Mouse (Mus musculus) hindbrain, embryonic 11.5 days (tissue): ENCODE measurements around the gene Gtf2e1. TPM values are rescaled to one million over a fixed set of nuclear protein-coding genes. Genes with fewer than 3 reads are reported as not detected.

Source experiments
- ATAC-seq: fragments of 200-750 bp; cut with Nextera tagmentation; 2 replicates; pipeline ENCODE4 v1.8.0; 2017; ENCODE audit warnings: mild to moderate bottlenecking, moderate TSS enrichment, moderate library complexity; ENCODE audit not compliant: low FRiP score
- DNase-seq: peaks from one replicate; pipeline ENCODE4 v3.0.0-alpha.2; 2015; ENCODE audit warnings: low spot score
- H3K27ac ChIP-seq: fragments of 300-500 bp; sonication (generic); 2 replicates; pipeline ENCODE4 v1.5.1; 2014; ENCODE audit warnings: mild to moderate bottlenecking, low read depth, low read length
- H3K27me3 ChIP-seq: fragments of 300-500 bp; sonication (generic); 2 replicates; pipeline ENCODE4 v1.6.1; 2014; ENCODE audit warnings: mild to moderate bottlenecking, low read length, moderate library complexity, mixed read lengths; ENCODE audit not compliant: control insufficient read depth, insufficient read depth
- H3K36me3 ChIP-seq: fragments of 300-500 bp; sonication (generic); 2 replicates; pipeline ENCODE4 v1.6.1; 2014; ENCODE audit warnings: mild to moderate bottlenecking, low read length, moderate library complexity, mixed read lengths; ENCODE audit not compliant: control insufficient read depth, insufficient read depth
- H3K4me1 ChIP-seq: fragments of 300-500 bp; sonication (generic); replicated peaks from 2 replicates; pipeline ENCODE4 v1.6.1; 2014; ENCODE audit warnings: low read length, mixed read lengths; ENCODE audit not compliant: control insufficient read depth, insufficient read depth
- H3K4me2 ChIP-seq: fragments of 300-500 bp; sonication (generic); replicated peaks from 2 replicates; pipeline ENCODE4 v1.6.1; 2014; ENCODE audit warnings: mild to moderate bottlenecking, low read depth, low read length
- H3K4me3 ChIP-seq: fragments of 300-500 bp; sonication (generic); 2 replicates; pipeline ENCODE4 v1.5.1; 2014; ENCODE audit warnings: low read depth, low read length
- H3K9ac ChIP-seq: fragments of 300-500 bp; sonication (generic); 2 replicates; pipeline ENCODE4 v1.6.1; 2014; ENCODE audit warnings: low read depth, low read length
- H3K9me3 ChIP-seq: fragments of 300-500 bp; sonication (generic); 2 replicates; pipeline ENCODE4 v1.6.1; 2016; ENCODE audit warnings: low read length; ENCODE audit not compliant: control insufficient read depth
- WGBS: fragments of 180-500 bp; shearing (Covaris S2); extraction: QIAGEN DNeasy Blood & Tissue Kit; methylation state at CpG from one replicate; pipeline ENCODE4 v1.1.7; 2014; 5-methylcytosine and 5-hydroxymethylcytosine counted together
- polyA plus RNA-seq: library from polyadenylated mRNA; unstranded; fragments of >200 nt; fragmentation: Nextera tagmentation; extraction: Ambion mirVana; gene quantifications from 2 replicates; pipeline ENCODE4 v1.2.1, GENCODE M21; 2014

Gtf2e1 gene
- polyA plus RNA-seq: 50.5 and 50.8 TPM in 2 replicates

DNA sequence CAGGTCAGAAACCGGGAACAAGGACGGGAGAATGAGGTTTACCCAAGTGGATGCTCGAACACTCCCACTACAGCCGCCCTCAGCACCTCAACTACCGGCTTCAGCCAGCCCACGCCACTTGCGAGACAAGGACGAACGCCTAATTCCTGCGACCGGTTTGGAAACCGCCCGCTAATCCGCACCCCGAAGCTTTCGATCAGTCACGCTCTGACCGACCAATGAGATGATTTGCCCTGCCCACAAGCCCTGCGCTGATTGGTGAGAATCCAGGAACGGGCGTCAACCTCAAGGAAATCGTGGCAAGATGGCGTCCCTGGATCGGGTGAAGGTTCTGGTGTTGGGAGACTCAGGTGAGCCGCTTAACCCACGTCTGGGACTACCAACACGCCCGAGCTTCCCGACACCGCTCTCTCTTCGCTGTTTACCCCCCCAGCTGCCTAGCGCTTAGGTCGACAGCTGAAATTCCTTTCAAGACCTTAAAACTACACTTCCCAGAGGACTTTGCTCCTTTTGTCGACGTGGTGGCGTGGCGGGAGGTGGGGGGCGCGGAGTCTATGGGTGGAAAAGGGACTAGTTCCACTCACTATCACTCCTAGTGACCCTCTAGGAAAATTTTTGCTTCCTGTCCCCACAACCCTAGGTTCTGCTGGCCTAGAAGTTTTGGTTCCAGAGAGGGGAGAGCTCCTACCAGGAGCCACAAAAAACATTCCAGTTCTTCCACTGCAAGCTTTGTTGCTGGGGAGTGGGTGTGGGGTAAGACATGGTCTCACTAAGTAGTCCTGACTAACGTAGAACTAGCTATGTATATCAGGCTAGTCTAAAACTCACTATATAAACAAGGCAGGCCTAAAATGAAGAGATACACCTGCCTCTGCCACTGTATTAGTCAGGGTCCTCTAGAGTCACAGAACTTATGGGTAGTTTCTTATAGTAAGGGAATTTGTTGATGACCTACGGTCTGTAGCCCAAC, at the start of gene Gtf2e1, which contains the start of gene Rabl3:
Gene Gtf2e1 (minus strand): TSS at position 179 of the 970 bp plus-strand sequence.
Gene Rabl3 (plus strand): TSS at position 275 of the 970 bp plus-strand sequence.
- Histone ChIP-seq H3K36me3 (no peaks in the 10 kb centered on the region), H3K9me3 (no peaks in the 10 kb centered on the region), H3K4me1 (no peaks in the 10 kb centered on the region; the same call in 1 of the 2 replicates), H3K27ac (peak within 1 kb of the TSS; percentile 75), H3K4me2 (peak within 1 kb of the TSS; percentile 75), H3K27me3 (no peaks in the 10 kb centered on the region), H3K9ac (peak within 1 kb of the TSS; percentile 90), H3K4me3 (peak within 1 kb of the TSS; percentile 85)
- WGBS: 2% methylated on average over 40 of the region's 41 CpGs
- DNase-seq: peak; percentile 95
- ATAC-seq: peak; percentile 99

- WGBS: 48% methylated on average over 8 of the region's 8 CpGs
- H3K4me1 ChIP-seq: peaks cover 6% of the 10 kb centered on the region
- H3K27me3 ChIP-seq: no peaks in the 10 kb centered on the region
- ATAC-seq: peak; percentile 46; the same call in 1 of the 2 replicates
- peak; percentile 32 for DNase-seq
- H3K9me3 ChIP-seq: no peaks in the 10 kb centered on the region
- H3K27ac ChIP-seq: peak overlapping the region; percentile 94
- no peak overlapping the region for H3K9ac ChIP-seq
- H3K4me2 ChIP-seq: no peak overlapping the region
- no peak overlapping the region for H3K4me3 ChIP-seq
- H3K36me3 ChIP-seq: no peaks in the 10 kb centered on the region
Observed at GRCm38 (mm10) chr16:37585129-37585563, 45.6 kb upstream of the Gtf2e1 start.

GRCm38 (mm10) chr16:37584218-37585035, 44.8 kb upstream of the Gtf2e1 start:
- peaks cover 6% of the 10 kb centered on the region for H3K4me1 ChIP-seq
- H3K27me3 ChIP-seq: no peaks in the 10 kb centered on the region
- peak; percentile 83 for DNase-seq
- no peaks in the 10 kb centered on the region for H3K9me3 ChIP-seq
- H3K9ac ChIP-seq: peak overlapping the region; percentile 55
- H3K4me3 ChIP-seq: peak overlapping the region; percentile 10; the same call in 1 of the 2 replicates
- ATAC-seq: peak; percentile 85
- 4% methylated on average over 25 of the region's 25 CpGs for WGBS
- H3K4me2 ChIP-seq: peak overlapping the region; percentile 39
- no peaks in the 10 kb centered on the region for H3K36me3 ChIP-seq
- peak overlapping the region; percentile 94 for H3K27ac ChIP-seq

GRCm38 (mm10) chr16:37583801-37584200, 44.2 kb upstream of the Gtf2e1 start:
- H3K4me3 ChIP-seq: no peak overlapping the region
- H3K27ac ChIP-seq: peak overlapping the region; percentile 94
- no peak for DNase-seq
- ATAC-seq: no peak
- H3K4me1 ChIP-seq: peaks cover 6% of the 10 kb centered on the region
- no peaks in the 10 kb centered on the region for H3K27me3 ChIP-seq
- H3K9me3 ChIP-seq: no peaks in the 10 kb centered on the region
- H3K9ac ChIP-seq: no peak overlapping the region; the same call in 1 of the 2 replicates
- WGBS: 33% methylated on average over 6 of the region's 6 CpGs
- H3K36me3 ChIP-seq: no peaks in the 10 kb centered on the region
- H3K4me2 ChIP-seq: no peak overlapping the region

GRCm38 (mm10) chr16:37583306-37583705, 43.7 kb upstream of the Gtf2e1 start:
- Histone ChIP-seq H3K9ac (no peak overlapping the region), H3K36me3 (no peaks in the 10 kb centered on the region), H3K4me3 (no peak overlapping the region), H3K4me2 (no peak overlapping the region), H3K4me1 (peaks cover 6% of the 10 kb centered on the region), H3K9me3 (no peaks in the 10 kb centered on the region), H3K27me3 (no peaks in the 10 kb centered on the region), H3K27ac (peak overlapping the region; percentile 94)
- no peak for DNase-seq
- no peak for ATAC-seq
- WGBS: 61% methylated on average over 3 of the region's 3 CpGs

DNA sequence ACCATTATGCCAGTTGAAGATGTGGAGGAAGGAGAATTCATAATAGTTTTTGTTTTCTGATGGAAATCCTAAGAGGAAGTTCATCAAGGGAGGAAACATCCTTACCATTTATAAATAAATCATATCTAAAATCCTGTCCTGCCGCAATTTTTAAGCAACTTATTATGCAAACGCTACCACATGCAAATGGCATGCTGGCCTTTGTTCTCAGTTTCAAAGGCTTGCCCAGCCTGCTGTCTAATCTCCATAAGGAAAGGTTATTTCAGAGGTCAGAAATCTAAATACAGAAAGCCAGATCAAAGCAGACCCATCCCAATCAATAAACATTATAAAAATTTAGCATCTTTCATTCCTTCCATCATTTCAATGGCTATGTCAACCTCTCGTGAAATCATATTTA, 42.3 kb upstream of the Gtf2e1 start:
- Histone ChIP-seq H3K4me1 (peaks cover 6% of the 10 kb centered on the region), H3K4me2 (no peak overlapping the region), H3K4me3 (no peak overlapping the region), H3K27ac (peak overlapping the region; percentile 27; the same call in 1 of the 2 replicates), H3K9ac (no peak overlapping the region), H3K27me3 (no peaks in the 10 kb centered on the region), H3K36me3 (no peaks in the 10 kb centered on the region), H3K9me3 (no peaks in the 10 kb centered on the region)
- WGBS: 41% methylated on average over 3 of the region's 3 CpGs
- ATAC-seq: no peak
- DNase-seq: no peak

GRCm38 (mm10) chr16:37580651-37581050, 41.1 kb upstream of the Gtf2e1 start:
- H3K27me3 ChIP-seq: no peaks in the 10 kb centered on the region
- DNase-seq (no peak), ATAC-seq (no peak)
- peaks cover 6% of the 10 kb centered on the region for H3K4me1 ChIP-seq
- H3K4me3 ChIP-seq: no peak overlapping the region
- H3K9me3 ChIP-seq: no peaks in the 10 kb centered on the region
- H3K36me3 ChIP-seq: no peaks in the 10 kb centered on the region
- H3K4me2 ChIP-seq: no peak overlapping the region
- no peak overlapping the region for H3K9ac ChIP-seq
- WGBS: 90% methylated on average over 4 of the region's 4 CpGs
- no peak overlapping the region for H3K27ac ChIP-seq

DNA sequence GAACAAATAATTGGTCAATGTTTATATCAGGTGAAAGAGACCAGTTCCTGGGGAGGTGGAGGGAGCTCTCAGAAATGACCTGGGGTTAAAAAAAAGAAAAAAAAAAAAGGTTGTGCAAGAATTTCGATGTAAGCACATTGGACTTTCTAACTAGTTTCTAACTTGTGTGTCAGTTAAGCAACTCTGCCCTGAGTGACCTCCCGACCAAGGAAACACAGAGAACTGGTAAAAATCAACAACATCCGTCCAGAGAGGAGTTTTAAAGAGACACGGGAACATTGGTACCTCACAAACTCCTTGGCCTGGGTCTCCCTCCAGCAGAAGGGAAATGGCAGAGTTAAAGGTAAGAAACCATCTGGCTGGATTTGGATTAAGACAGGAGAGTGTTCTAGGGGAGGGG, 40.4 kb upstream of the Gtf2e1 start, which contains the start of gene Hgd:
Gene Hgd (plus strand): TSS at position 160 of the 400 bp plus-strand sequence.
- no peaks in the 10 kb centered on the region for H3K27me3 ChIP-seq
- no peak within 1 kb of the TSS for H3K9ac ChIP-seq
- DNase-seq (no peak), ATAC-seq (no peak)
- peaks cover 6% of the 10 kb centered on the region for H3K4me1 ChIP-seq
- H3K36me3 ChIP-seq: no peaks in the 10 kb centered on the region
- no peak within 1 kb of the TSS for H3K4me3 ChIP-seq
- WGBS: 76% methylated on average over 4 of the region's 4 CpGs
- H3K9me3 ChIP-seq: no peaks in the 10 kb centered on the region
- no peak within 1 kb of the TSS for H3K4me2 ChIP-seq
- H3K27ac ChIP-seq: no peak within 1 kb of the TSS
